Mouse (Mus musculus) kidney, postnatal 10 days (tissue): Measurements from ENCODE around the gene Apaf1.

Experiments used
- DNase-seq: peaks from one replicate; pipeline ENCODE4 v3.0.0; 2021; ENCODE audit warnings: mixed read lengths

Gene Apaf1

DNA sequence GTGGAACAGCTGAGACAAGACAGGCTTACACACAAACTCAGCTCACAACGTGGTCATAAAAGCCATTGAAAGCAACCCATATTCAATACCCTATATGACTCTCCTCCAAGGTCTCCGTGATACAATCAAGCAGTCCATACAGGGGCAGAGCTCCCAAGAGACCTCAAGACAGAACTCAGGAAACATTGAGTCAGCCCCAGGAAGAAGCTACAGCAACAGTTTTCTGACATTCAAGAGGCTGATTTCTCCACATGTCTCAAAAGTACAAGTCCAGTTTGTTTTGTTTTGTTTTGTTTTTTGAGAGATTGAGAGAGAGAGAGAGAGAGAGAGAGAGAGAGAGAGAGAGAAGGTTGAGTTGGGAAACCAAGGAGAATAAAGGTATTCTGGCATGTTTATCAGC lies 108.5 kb downstream of the Apaf1 start:
- no peak for DNase-seq

DNA sequence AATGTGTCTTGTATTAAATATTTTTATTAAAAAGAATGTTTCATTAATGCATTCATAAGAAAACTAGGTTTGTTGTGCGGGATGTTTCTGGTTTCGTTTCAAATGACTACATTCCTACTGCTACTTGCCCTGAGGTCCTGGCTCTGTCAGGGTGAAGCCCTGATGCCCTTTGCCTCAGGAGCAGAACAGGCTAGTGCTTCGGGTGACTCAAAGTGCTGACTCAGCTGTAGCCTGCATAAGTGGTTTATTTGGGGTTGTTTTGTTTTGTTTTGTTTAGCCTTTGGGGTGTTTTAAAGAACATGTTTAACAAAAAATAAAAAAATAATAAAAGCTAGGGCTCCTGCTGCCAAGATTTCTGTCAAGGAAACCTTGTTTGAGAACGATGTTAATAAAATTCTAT lies 112.0 kb downstream of the Apaf1 start:
- DNase-seq, result no peak

DNA sequence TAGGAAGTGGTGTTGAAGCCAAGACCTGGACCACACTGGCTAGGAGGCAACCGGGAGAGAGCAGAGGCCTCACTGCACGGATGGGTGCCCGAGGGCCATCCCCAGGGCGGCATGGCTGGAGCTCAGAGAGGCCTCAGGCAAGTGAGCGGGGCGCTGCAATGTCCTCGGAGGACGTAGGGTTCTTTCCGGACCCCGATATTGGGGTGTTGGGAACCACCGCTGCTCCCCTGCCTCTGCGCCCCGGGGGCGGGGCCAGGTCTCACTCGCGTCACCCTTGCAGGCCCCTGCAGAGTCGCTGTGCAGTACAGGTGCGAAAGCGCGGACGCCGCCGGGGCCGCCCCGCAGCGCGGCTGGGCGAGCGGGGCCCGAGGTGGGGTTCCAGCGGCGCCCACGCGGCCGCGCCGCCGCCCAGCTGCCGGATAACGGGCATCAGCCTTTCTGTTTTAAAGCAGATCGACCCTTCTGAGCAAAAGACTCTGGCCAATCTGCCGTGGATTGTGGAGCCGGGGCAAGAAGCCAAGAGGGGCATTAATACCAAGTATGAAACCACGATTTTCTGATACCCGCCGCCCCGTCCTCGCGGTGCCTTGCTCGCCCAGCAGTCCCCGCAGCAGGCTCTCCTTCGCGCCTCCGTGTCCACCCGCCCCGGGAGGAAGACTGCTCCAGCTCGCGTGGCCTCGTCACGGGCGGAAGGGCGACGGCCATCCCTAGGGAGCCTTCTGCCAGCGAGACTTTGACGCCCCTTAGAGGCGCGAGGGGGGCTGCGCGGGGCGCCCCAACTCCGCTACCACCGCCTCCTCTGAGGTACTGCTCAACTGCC lies 113.0 kb downstream of the Apaf1 start:
- peak; percentile 51 for DNase-seq

DNA sequence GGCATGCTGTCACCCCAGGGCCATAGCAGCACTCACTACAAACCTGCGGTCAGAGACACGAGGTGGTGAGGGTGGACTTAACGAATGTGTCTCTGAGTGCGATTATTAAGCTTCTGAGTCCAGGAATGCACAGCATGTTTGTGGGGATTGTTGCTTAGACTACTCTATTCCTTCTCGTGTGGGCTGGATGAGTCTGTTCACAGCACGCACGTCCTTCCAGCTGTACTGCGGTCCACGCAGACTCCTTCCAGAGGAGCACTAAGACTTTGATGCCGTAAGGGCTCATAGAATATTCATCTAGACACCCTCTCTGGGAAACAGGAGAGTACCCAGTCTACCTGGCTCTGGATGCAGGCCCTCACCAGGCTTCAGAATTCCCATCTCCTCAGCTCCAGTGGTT lies 114.3 kb downstream of the Apaf1 start:
- DNase-seq, result no peak

DNA sequence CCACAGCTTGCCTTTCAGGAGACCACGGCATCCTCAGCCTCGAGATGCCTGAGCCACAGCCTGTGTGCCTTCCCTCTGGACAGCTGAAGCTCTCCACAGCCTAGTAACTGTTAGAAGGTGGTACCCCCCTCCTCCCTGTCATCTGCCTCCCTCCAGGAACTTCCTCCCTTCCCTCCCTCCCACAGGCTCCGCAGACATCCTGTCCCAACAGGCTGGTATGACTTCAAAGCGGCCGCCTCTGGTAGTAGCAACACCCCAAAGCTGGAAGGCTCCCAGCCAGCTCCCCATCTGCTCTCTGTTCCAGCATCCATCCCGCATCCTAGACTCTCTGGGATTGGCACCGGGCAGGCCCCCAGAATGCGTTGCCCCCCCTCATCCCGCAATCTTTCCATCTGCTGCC lies 115.7 kb downstream of the Apaf1 start:
- no peak for DNase-seq

DNA sequence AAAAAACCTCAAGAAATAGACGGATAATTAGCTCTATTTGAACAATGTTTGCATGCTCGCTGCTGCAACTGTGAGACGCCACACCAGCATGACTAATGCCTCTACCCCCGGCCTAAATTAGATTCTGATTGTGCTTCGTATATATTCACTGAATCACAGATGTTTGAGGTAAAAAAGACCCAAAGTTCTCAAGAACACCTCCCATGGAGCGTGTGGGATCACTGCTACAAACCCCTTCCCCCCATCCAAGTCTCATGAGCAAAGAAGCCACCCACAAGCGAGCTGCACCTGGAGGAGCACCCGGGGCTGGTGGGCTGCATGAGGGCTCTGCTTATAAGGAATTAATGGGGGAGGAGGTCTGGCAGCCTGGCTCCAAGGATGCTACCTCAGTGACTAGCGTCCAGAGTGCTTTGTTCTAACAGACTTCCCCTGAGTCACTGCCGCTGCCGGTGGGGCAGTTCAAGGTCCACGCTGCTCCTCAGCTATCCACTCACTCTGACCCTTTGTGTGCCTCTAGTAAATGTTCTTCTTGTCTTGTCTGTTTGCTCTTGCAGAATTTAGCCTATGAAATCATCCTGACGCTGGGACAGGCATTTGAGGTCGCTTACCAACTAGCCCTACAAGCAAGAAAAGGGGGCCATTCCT lies 116.8 kb downstream of the Apaf1 start:
- no peak for DNase-seq

DNA sequence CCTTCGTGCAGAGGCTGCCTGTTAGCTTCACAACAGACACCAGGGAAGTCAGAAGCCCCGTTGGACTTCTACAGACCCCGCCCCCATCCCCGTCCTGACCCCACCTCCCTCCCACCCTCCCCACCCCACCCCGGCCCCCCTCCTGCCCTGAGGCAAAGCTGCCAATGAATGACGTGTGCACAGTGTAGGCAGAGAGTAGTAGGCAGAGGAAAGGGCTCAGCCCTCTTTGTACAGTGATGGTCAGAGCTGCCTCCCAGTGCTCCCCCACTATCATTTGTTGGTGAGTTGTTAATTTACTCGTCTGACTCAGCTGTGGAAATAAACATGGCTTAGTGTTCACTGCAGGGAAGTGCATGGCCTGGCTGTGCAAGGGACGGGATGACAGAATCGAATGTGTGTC lies 118.1 kb downstream of the Apaf1 start:
- no peak for DNase-seq

DNA sequence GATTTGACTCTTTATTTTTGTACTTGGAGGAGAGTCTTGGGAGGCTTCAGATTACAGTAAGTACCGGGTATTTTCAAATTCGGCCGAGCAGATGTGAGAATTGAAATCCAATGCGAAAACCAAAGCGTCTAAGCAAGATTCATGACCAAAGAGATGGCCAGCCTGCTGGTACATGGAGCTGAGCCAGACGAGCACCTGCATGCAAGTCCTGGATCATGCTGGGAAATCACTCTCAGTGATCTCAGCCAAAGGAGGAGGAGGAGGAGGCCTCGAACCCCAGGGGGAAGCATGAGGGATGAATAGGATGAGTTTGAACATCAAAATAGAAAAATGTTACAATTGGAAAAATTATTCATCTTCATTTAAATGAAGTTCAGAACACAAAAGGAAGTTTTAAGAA lies 122.2 kb downstream of the Apaf1 start:
- no peak for DNase-seq

DNA sequence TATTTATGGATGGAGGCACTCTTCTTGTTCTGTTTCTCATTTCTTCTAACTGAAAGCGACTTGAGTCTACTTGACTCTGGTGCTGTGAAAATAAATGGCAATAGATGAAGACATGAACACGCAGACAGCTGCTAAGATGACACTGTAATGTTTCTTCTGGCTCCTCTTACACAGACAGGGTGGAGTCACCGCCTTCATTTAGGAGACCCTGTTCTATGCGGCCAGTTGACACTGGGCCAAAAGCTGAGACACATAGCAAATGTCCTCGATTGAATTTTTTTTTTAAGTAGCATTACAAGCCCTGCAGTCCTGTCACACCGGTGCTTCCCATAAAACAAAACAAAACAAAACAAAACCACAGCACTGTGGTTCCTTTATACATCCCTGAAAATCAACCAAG lies 128.7 kb downstream of the Apaf1 start:
- no peak for DNase-seq

DNA sequence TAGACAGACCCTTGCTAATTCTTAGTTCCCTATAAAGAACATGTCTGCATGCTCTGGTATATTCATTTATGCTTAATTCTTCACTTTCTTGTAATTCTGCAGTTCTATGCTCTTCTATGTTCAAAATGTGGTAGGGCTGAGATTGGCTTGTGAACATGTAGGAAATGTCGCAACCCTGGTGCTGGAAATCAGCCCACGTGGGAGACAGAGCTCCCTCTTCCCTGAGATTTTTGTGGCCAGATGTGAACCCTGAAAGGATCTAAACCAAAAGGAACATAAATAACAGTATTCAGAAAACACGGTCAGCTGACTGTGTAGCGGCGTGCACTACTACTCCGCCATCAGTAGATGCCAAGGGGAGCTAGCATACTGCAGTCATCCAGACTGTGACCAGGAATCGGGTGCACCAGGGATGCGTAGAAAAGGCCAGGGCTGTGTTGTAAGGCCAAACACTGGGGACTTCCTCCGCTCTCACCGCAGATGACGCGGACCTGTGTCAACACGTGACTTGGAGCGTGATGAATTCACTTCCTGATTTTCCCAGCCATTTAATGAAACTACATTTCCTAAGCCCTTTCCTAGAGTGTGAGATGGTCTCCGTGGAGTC lies 129.4 kb downstream of the Apaf1 start:
- DNase-seq, result no peak

DNA sequence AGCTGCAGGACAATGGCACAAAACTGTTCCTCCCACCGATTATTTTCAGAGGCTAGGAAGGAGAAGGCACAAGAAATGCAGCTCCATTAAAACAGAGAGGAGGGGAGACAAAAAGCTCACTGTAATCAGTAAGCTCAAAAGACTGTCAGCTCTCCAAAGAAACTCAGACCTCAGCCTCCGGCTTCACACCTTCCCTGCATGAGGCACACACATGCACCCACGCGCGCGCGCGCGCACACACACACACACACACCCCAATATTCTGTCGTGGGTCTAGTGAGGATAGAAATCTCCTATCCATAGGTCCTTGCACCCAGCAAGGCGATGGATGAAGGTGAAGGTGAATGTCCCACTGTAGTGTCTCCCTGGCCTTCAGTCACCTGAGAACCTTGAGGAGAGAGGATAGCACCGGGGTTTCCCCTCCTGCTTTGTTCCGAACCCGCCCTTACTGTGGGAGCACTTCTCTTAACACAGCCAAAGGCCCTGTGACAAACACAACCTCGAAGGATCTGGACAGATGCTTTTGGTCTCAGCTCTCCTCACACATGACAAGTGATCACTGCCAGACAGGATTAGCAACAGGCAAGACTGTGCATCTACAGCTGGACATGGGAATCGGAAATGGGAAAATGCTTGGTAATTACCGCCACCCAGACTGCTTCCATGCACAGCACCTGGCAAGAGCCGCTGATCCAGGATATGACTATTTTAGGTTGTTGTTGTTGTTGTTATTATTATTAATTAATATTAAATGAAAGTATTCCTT lies 134.8 kb downstream of the Apaf1 start:
- DNase-seq, result no peak

DNA sequence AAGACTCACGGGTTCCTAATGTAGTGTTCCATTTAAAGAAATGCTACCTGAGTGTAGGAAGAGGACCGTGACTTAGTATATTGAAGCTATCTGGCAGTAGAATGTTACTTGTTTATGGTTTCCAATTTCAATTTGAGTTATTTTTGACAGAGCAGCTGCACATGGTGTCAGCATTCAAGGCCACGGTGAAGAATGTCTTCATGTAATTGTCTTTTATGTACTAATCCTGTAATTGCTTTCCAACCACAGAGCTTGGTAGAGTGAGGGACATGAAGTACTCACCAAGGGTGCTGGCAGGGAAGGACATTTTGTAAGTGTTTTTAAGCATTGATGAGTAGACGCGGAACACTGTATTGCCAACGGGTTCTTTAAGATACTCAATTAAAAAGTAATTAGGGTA lies 135.5 kb downstream of the Apaf1 start:
- DNase-seq, result no peak

DNA sequence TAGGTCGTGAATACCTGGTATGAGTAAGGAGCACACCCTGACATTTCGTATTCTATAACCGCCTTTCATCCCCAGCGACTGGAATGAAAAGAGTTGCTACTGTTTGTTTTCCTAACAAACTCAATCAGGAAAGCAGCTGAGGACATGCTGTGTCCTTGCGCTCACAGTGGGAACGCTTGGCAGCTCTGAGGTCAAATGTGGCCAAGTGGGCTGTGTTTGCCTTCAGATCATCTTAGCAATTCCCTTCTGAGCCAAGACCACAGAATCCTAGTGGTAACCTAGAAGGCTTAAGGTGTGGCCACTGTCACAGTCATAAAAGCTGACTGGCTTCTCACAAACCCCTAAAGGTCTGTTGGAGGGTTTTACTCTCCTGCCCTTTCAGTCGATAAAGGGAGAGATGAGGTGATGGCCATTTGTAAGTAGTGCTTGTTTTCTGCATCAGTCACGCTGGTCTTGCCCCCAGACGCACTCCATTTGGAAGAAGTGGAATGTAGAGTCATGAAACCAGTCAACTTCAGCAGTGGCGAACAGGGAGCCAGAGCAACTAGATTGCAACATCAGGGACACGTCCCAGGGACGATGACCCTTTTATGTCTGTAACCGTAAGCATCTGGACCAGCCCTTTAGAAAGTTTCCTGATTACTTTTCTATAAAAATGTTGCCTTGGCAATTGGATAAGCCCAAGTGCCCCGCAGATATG lies 140.4 kb downstream of the Apaf1 start:
- DNase-seq, result no peak

DNA sequence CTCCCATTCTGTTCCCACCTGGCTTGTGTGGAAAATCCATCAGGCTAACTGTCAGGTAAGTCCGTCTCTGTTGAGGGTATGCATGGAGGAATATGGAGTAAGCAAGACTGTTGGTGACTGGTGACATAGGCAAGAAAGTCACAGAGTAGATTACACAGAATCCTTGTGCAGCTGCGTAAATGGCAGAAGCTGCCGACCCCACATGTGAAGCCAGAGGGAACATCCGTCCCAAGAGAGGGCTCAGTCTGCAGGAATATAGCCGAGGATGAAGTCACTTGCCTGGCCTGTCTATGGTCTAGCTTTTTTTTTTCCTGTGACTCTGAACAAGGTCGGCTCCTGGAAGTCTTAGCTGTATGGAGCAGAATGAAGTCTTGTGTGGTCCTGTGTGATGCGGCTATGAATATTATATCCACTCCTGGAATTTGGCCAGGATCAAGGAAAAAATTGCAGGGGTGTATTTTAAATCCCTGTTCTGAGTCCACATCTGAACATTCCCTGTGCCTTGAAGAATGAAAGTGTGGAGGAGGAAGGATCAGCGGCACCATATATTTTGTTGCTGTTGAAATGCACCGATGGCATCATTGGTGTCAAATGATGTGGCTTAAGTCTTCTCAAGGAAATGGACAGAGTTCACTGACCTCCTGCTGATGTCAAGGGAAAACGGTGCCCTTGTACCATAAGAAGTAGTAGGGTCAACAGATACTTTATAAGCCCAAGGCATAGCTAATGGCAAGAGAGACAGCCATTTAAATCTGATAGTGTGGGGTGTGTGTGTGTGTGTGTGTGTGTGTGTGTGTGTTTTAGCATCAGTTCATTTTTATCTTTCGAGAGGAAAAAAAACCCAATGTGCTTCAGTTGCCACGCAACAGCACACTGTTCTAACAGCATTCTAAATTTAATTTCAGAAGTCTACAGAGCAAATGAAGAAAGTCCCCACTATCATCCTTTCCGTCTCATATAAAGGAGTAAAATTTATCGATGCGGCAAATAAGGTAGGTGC lies 141.7 kb downstream of the Apaf1 start:
- DNase-seq, result no peak
